Mouse (Mus musculus) heart, postnatal 0 days (tissue): ENCODE data around the gene Rtbdn.

ENCODE experiments used
- CTCF ChIP-seq: IDR thresholded peaks from 2 replicates; pipeline ENCODE4 v1.5.1; 2016; ENCODE audit warnings: antibody characterized with exemption, control low read depth, low read depth
- EP300 ChIP-seq: IDR thresholded peaks from 2 replicates; pipeline ENCODE4 v1.6.1; 2016; ENCODE audit warnings: antibody characterized with exemption, low read depth

GRCm38 (mm10) chr8:84989311-84989731 is 42.5 kb downstream of the Rtbdn start:
- TF ChIP-seq CTCF (no peak), EP300 (no peak)
